Mouse (Mus musculus): ENCODE data around the gene Matk. TPM values are rescaled to one million over a fixed set of nuclear protein-coding genes. Genes with fewer than 3 reads are reported as not detected.

Gene Matk
- polyA plus RNA-seq, 1 experiment from 2014 or later = 13.0 TPM

DNA sequence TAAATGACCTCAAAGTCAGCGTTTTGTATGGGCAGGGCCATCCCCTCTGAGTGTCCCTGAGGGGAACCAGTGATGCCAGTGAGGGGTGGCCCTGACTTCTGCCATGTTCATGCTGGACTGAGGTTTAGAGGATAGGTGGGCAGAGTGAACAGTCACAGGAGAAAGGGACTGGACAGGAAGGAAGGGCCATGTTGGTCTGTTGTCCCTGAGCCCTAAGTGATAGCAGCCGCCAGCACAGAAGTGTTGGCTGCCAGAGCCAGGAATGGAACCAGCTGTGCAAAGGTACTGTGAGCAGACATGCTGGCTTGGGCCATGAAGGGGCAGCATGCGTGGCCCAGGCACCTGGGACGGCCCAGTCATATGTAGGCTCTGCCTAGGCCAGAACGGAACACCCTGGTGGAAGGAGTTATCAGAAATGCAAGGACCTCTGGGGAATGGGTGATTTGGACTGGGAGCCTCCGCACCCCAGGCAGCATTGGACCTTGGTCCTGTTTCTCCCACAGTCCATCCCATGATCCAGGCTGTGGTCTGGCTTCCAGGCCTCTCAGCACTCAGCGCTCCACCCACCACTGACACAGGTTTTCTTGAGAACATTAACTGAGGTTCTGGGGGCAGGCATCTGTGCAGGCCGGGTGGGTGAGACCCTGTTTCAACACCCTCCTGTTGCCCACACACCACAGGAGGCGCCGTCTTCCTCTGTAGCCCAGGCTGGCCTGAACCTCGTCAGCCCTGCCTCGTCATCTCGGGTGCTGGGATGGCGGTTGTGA lies 47.0 kb downstream of the Matk start:
- no peaks in the 10 kb centered on the region for H3K9me3 ChIP-seq
- 0 out of 2 replicates have a peak overlapping the region, but pooled peaks have one; percentile 41 for H3K9ac ChIP-seq
- H3K4me1 ChIP-seq (replicated peaks) = peaks cover 58% of the 10 kb centered on the region
- no peak overlapping the region for H3K27ac ChIP-seq (replicated peaks)
- H3K36me3 ChIP-seq = 0 out of 2 replicates have a peak, but pooled peaks cover 2% of the 10 kb centered on the region
- H3K4me2 ChIP-seq = no peak overlapping the region
- WGBS = 91% methylated on average over 14 of the region's 14 CpGs
- ATAC-seq (ENCODE audit: low read depth) = no peak
- H3K4me3 ChIP-seq = no peak overlapping the region
- no peaks in the 10 kb centered on the region for H3K27me3 ChIP-seq

GRCm38 (mm10) chr10:81300352-81300907 lies 47.7 kb downstream of the Matk start:
- H3K27me3 ChIP-seq = no peaks in the 10 kb centered on the region
- H3K4me2 ChIP-seq = no peak overlapping the region
- 0 out of 2 replicates have a peak overlapping the region, but pooled peaks have one; percentile 41 for H3K9ac ChIP-seq
- H3K36me3 ChIP-seq = peaks cover 2% of the 10 kb centered on the region; the same call in 1 of the 2 replicates
- no peak for ATAC-seq (ENCODE audit: low read depth)
- 87% methylated on average over 9 of the region's 9 CpGs for WGBS
- no peak overlapping the region for H3K4me3 ChIP-seq
- H3K4me1 ChIP-seq (replicated peaks) = peaks cover 51% of the 10 kb centered on the region
- no peak overlapping the region for H3K27ac ChIP-seq (replicated peaks)
- H3K9me3 ChIP-seq = no peaks in the 10 kb centered on the region

GRCm38 (mm10) chr10:81301321-81301720 lies 48.6 kb downstream of the Matk start:
- H3K27me3 ChIP-seq = no peaks in the 10 kb centered on the region
- H3K9me3 ChIP-seq = no peaks in the 10 kb centered on the region
- no peak overlapping the region for H3K4me2 ChIP-seq
- ATAC-seq (ENCODE audit: low read depth) = no peak
- H3K4me1 ChIP-seq (replicated peaks) = peaks cover 43% of the 10 kb centered on the region
- no peak overlapping the region for H3K9ac ChIP-seq
- no peak overlapping the region for H3K27ac ChIP-seq (replicated peaks)
- 84% methylated on average over 9 of the region's 9 CpGs for WGBS
- H3K36me3 ChIP-seq = peaks cover 11% of the 10 kb centered on the region
- H3K4me3 ChIP-seq = no peak overlapping the region

DNA sequence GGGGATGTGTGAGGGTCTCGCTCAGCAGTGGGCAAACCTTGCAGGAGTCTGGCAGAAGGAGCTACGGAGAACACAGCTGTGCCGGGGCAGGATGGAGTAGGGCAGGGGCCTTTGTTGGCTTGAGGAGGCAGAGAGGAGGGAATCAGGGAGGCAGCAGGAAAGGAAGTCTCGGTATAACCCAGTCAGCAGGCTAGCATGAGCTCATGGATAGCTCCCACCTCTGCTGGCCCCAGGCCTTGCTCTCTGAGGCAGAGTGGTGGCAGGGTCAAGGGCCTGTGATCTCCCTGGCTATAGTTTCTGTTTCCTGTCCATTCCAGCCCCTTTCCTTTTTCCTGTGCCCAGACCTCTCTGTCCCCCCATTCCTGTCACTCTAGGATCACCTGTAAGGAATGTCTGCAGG lies 49.6 kb downstream of the Matk start:
- H3K36me3 ChIP-seq = peaks cover 18% of the 10 kb centered on the region
- H3K4me2 ChIP-seq = no peak overlapping the region
- peak overlapping the region; percentile 0; the same call in 1 of the 2 replicates for H3K9ac ChIP-seq
- peaks cover 43% of the 10 kb centered on the region for H3K4me1 ChIP-seq (replicated peaks)
- H3K27ac ChIP-seq (replicated peaks) = peak overlapping the region; percentile 24
- H3K27me3 ChIP-seq = no peaks in the 10 kb centered on the region
- no peak overlapping the region for H3K4me3 ChIP-seq
- no peaks in the 10 kb centered on the region for H3K9me3 ChIP-seq
- WGBS = 60% methylated on average over 4 of the region's 4 CpGs
- ATAC-seq (ENCODE audit: low read depth) = no peak

- H3K9ac ChIP-seq = peak overlapping the region; percentile 8; the same call in 1 of the 2 replicates
- H3K36me3 ChIP-seq = peaks cover 24% of the 10 kb centered on the region
- H3K27ac ChIP-seq (replicated peaks) = no peak overlapping the region; the same call in 1 of the 2 replicates
- H3K4me3 ChIP-seq = no peak overlapping the region
- H3K4me2 ChIP-seq = no peak overlapping the region
- H3K4me1 ChIP-seq (replicated peaks) = peaks cover 43% of the 10 kb centered on the region
- WGBS = 64% methylated on average over 14 of the region's 14 CpGs
- H3K27me3 ChIP-seq = no peaks in the 10 kb centered on the region
- no peaks in the 10 kb centered on the region for H3K9me3 ChIP-seq
- no peak for ATAC-seq (ENCODE audit: low read depth)
Observed at GRCm38 (mm10) chr10:81302781-81303218, 50.1 kb downstream of the Matk start.

DNA sequence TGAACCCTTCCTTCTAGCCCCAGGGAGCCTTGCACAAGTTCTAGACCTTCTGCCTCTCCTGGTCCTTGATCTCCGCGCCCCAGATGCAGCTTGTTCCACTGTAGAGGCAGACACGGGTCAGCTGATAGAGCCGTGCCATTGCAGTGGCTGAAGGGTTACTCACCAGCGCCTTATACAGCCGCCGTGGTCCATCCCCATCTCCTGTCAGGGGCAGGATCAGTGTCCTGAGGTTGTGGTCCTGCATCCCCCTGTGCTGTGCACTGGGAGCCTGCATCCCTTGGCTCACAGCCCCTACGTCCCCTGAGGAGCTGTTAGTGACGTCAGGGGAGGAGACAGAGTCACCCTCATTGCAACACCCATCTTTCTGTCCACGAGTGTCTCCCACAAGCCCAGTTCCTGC lies 50.5 kb downstream of the Matk start:
- WGBS = 73% methylated on average over 10 of the region's 10 CpGs
- no peak for ATAC-seq (ENCODE audit: low read depth)
- Histone ChIP-seq H3K4me2 (no peak overlapping the region), H3K4me3 (no peak overlapping the region), H3K27ac (replicated peaks) (no peak overlapping the region; the same call in 1 of the 2 replicates), H3K9ac (0 out of 2 replicates have a peak overlapping the region, but pooled peaks have one; percentile 8), H3K27me3 (no peaks in the 10 kb centered on the region), H3K9me3 (no peaks in the 10 kb centered on the region), H3K36me3 (peaks cover 28% of the 10 kb centered on the region), H3K4me1 (replicated peaks) (peaks cover 43% of the 10 kb centered on the region)

DNA sequence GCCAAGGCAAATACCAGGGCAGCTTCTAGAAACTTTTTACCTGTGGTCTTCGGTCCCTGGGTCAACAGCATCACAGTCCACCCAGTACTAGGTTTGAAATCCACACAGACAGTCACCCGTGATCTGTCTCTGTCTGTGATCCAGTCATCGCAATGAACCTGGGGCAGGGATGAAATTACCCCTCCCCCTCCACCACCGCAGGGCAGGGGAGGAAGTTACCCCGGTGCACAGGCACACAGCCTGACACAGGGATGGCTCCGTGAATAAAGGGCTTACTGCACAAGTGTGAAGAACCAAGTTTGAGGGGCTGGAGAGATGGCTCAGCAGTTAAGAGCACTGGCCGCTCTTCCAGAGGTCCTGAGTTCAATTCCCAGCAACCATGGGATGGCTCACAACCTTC lies 51.0 kb downstream of the Matk start:
- Histone ChIP-seq H3K36me3 (peaks cover 33% of the 10 kb centered on the region), H3K4me3 (no peak overlapping the region), H3K27ac (replicated peaks) (no peak overlapping the region; the same call in 1 of the 2 replicates), H3K4me1 (replicated peaks) (peaks cover 43% of the 10 kb centered on the region), H3K9ac (no peak overlapping the region), H3K27me3 (no peaks in the 10 kb centered on the region), H3K9me3 (no peaks in the 10 kb centered on the region), H3K4me2 (no peak overlapping the region)
- no peak for ATAC-seq (ENCODE audit: low read depth)
- WGBS = 77% methylated on average over 7 of the region's 7 CpGs

DNA sequence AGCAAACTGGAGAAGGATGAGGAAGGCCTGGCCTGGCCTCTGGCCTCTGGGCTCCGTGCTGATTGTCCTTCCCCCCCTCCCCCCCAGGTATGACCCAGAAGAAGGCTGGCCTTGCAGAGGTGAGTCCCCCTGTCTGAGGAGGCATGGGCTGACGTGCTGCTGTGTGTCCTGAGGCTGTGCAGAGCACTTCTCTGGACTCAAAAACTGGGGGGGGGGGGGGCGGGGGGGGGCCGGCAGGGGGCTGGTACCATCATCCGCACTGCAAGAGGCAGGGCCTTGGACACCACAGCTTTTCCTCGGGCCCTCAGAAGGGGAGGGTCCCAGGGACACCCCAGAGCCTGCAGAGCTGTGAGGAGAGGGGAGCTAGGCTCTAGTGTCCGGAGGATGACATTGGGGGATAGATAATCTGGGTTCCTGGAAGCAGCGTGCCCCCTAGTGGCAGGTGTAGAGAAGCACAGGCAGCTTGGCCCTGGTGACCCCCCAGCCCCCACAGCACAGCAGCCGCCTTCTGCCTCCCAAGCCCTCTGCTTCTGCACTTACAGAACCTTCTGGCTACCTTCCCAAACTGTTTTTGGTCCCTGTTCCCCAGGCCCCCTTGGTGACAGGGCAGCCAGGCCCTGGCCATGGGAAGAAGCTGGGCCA lies 52.0 kb downstream of the Matk start:
- Histone ChIP-seq H3K4me3 (no peak overlapping the region), H3K36me3 (peaks cover 43% of the 10 kb centered on the region), H3K27me3 (no peaks in the 10 kb centered on the region), H3K9me3 (no peaks in the 10 kb centered on the region), H3K4me2 (no peak overlapping the region), H3K27ac (replicated peaks) (no peak overlapping the region), H3K4me1 (replicated peaks) (peaks cover 38% of the 10 kb centered on the region), H3K9ac (no peak overlapping the region)
- no peak for ATAC-seq (ENCODE audit: low read depth)
- 26% methylated on average over 7 of the region's 9 CpGs for WGBS

GRCm38 (mm10) chr10:81305663-81306062 lies 52.9 kb downstream of the Matk start:
- Histone ChIP-seq H3K36me3 (peaks cover 52% of the 10 kb centered on the region), H3K27me3 (no peaks in the 10 kb centered on the region), H3K4me2 (no peak overlapping the region), H3K4me1 (replicated peaks) (peaks cover 29% of the 10 kb centered on the region), H3K4me3 (no peak overlapping the region), H3K9ac (no peak overlapping the region), H3K27ac (replicated peaks) (no peak overlapping the region), H3K9me3 (no peaks in the 10 kb centered on the region)
- WGBS = 94% methylated on average over 14 of the region's 14 CpGs
- no peak for ATAC-seq (ENCODE audit: low read depth)

DNA sequence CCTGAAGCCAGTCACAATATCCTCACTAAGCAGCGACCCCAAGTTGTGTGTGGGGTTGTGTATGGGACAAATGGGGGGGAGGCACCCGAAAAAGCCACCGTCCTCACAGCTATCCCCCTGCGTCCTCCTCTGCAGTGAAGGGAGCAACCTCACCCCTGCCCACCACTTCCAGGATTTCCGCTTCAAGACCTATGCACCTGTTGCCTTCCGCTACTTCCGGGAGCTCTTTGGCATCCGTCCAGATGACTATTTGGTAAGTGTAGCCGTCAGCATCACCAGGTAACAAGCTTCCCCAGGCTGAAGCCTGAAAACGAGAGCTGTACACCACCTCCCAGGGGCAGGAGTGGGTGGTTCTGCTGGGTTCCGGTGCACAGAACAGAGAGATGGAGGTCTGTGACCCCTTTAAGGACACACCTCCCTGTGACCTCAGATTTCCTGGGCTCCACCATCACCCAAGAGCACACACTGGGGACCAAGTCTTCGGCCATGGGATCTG lies 53.5 kb downstream of the Matk start:
- peaks cover 24% of the 10 kb centered on the region for H3K4me1 ChIP-seq (replicated peaks)
- no peak overlapping the region for H3K4me3 ChIP-seq
- no peak overlapping the region for H3K4me2 ChIP-seq
- peaks cover 58% of the 10 kb centered on the region for H3K36me3 ChIP-seq
- no peak overlapping the region for H3K27ac ChIP-seq (replicated peaks)
- H3K9me3 ChIP-seq = no peaks in the 10 kb centered on the region
- 94% methylated on average over 12 of the region's 12 CpGs for WGBS
- H3K27me3 ChIP-seq = no peaks in the 10 kb centered on the region
- ATAC-seq (ENCODE audit: low read depth) = no peak
- no peak overlapping the region for H3K9ac ChIP-seq

GRCm38 (mm10) chr10:81306837-81307682 lies 54.3 kb downstream of the Matk start:
- Histone ChIP-seq H3K4me3 (no peak overlapping the region), H3K27ac (replicated peaks) (no peak overlapping the region), H3K36me3 (peaks cover 66% of the 10 kb centered on the region), H3K9ac (no peak overlapping the region), H3K27me3 (no peaks in the 10 kb centered on the region), H3K4me2 (no peak overlapping the region), H3K9me3 (no peaks in the 10 kb centered on the region), H3K4me1 (replicated peaks) (peaks cover 18% of the 10 kb centered on the region)
- no peak for ATAC-seq (ENCODE audit: low read depth)
- 94% methylated on average over 21 of the region's 21 CpGs for WGBS

All from neural tube, embryonic 13.5 days (tissue).